Mouse (Mus musculus): ENCODE measurements around the gene Fam78a. TPM values are rescaled to one million over a fixed set of nuclear protein-coding genes. Genes with fewer than 3 reads are reported as not detected.

Gene Fam78a
- polyA plus RNA-seq, 1 experiment from 2014 or later: 2.2 TPM

- H3K27me3 ChIP-seq (ENCODE audit: control insufficient read depth, insufficient read depth, low read length): peaks cover 42% of the 10 kb centered on the region
- 0 out of 2 replicates have a peak overlapping the region, but pooled peaks have one; percentile 19 for H3K4me2 ChIP-seq (ENCODE audit: low read depth, low read length)
- no peak overlapping the region for H3K9ac ChIP-seq (ENCODE audit: low read length)
- H3K27ac ChIP-seq (ENCODE audit: low read length): no peak overlapping the region
- H3K36me3 ChIP-seq (ENCODE audit: control insufficient read depth, insufficient read depth, low read length): no peaks in the 10 kb centered on the region
- H3K4me1 ChIP-seq (ENCODE audit: control insufficient read depth, insufficient read depth, low read length): peaks cover 6% of the 10 kb centered on the region; the same call in 1 of the 2 replicates
- no peak overlapping the region for H3K4me3 ChIP-seq (replicated peaks; ENCODE audit: low read length)
- 75% methylated on average over 3 of the region's 3 CpGs for WGBS
- no peaks in the 10 kb centered on the region for H3K9me3 ChIP-seq (replicated peaks; ENCODE audit: control insufficient read depth, low read length)
- no peak for ATAC-seq (ENCODE audit: insufficient read depth, low FRiP score)
Measured at GRCm38 (mm10) chr2:32080681-32081080, 4.0 kb downstream of the Fam78a start.

- Histone ChIP-seq H3K4me1 (ENCODE audit: control insufficient read depth, insufficient read depth, low read length) (peaks cover 6% of the 10 kb centered on the region; the same call in 1 of the 2 replicates), H3K9ac (ENCODE audit: low read length) (no peak overlapping the region), H3K9me3 (replicated peaks; ENCODE audit: control insufficient read depth, low read length) (no peaks in the 10 kb centered on the region), H3K27ac (ENCODE audit: low read length) (peak overlapping the region; percentile 33; the same call in 1 of the 2 replicates), H3K4me2 (ENCODE audit: low read depth, low read length) (0 out of 2 replicates have a peak overlapping the region, but pooled peaks have one; percentile 5), H3K36me3 (ENCODE audit: control insufficient read depth, insufficient read depth, low read length) (no peaks in the 10 kb centered on the region), H3K27me3 (ENCODE audit: control insufficient read depth, insufficient read depth, low read length) (peaks cover 29% of the 10 kb centered on the region), H3K4me3 (replicated peaks; ENCODE audit: low read length) (no peak overlapping the region)
- ATAC-seq (ENCODE audit: insufficient read depth, low FRiP score): no peak
- WGBS: 86% methylated on average over 14 of the region's 14 CpGs
Measured at GRCm38 (mm10) chr2:32079191-32079725, 5.4 kb downstream of the Fam78a start.

GRCm38 (mm10) chr2:32078522-32078921 is 6.1 kb downstream of the Fam78a start:
- WGBS: 40% methylated on average over 8 of the region's 8 CpGs
- Histone ChIP-seq H3K4me2 (ENCODE audit: low read depth, low read length) (no peak overlapping the region), H3K27me3 (ENCODE audit: control insufficient read depth, insufficient read depth, low read length) (peaks cover 22% of the 10 kb centered on the region), H3K9me3 (replicated peaks; ENCODE audit: control insufficient read depth, low read length) (no peaks in the 10 kb centered on the region), H3K27ac (ENCODE audit: low read length) (peak overlapping the region; percentile 33), H3K9ac (ENCODE audit: low read length) (no peak overlapping the region), H3K36me3 (ENCODE audit: control insufficient read depth, insufficient read depth, low read length) (no peaks in the 10 kb centered on the region), H3K4me1 (ENCODE audit: control insufficient read depth, insufficient read depth, low read length) (peaks cover 6% of the 10 kb centered on the region; the same call in 1 of the 2 replicates), H3K4me3 (replicated peaks; ENCODE audit: low read length) (no peak overlapping the region)
- peak; percentile 19; the same call in 1 of the 2 replicates for ATAC-seq (ENCODE audit: insufficient read depth, low FRiP score)

GRCm38 (mm10) chr2:32077744-32078143 is 6.9 kb downstream of the Fam78a start:
- no peaks in the 10 kb centered on the region for H3K9me3 ChIP-seq (replicated peaks; ENCODE audit: control insufficient read depth, low read length)
- peaks cover 15% of the 10 kb centered on the region for H3K27me3 ChIP-seq (ENCODE audit: control insufficient read depth, insufficient read depth, low read length)
- no peak for ATAC-seq (ENCODE audit: insufficient read depth, low FRiP score)
- no peak overlapping the region for H3K9ac ChIP-seq (ENCODE audit: low read length)
- 77% methylated on average over 10 of the region's 10 CpGs for WGBS
- H3K27ac ChIP-seq (ENCODE audit: low read length): peak overlapping the region; percentile 2; the same call in 1 of the 2 replicates
- no peaks in the 10 kb centered on the region for H3K36me3 ChIP-seq (ENCODE audit: control insufficient read depth, insufficient read depth, low read length)
- H3K4me1 ChIP-seq (ENCODE audit: control insufficient read depth, insufficient read depth, low read length): no peaks in the 10 kb centered on the region
- no peak overlapping the region for H3K4me3 ChIP-seq (replicated peaks; ENCODE audit: low read length)
- no peak overlapping the region for H3K4me2 ChIP-seq (ENCODE audit: low read depth, low read length)

GRCm38 (mm10) chr2:32075368-32075767 is 9.3 kb downstream of the Fam78a start:
- Histone ChIP-seq H3K27me3 (ENCODE audit: control insufficient read depth, insufficient read depth, low read length) (no peaks in the 10 kb centered on the region), H3K27ac (ENCODE audit: low read length) (no peak overlapping the region), H3K36me3 (ENCODE audit: control insufficient read depth, insufficient read depth, low read length) (no peaks in the 10 kb centered on the region), H3K4me3 (replicated peaks; ENCODE audit: low read length) (no peak overlapping the region), H3K9me3 (replicated peaks; ENCODE audit: control insufficient read depth, low read length) (no peaks in the 10 kb centered on the region), H3K9ac (ENCODE audit: low read length) (no peak overlapping the region), H3K4me2 (ENCODE audit: low read depth, low read length) (no peak overlapping the region), H3K4me1 (ENCODE audit: control insufficient read depth, insufficient read depth, low read length) (no peaks in the 10 kb centered on the region)
- 68% methylated on average over 7 of the region's 7 CpGs for WGBS
- ATAC-seq (ENCODE audit: insufficient read depth, low FRiP score): no peak

- Histone ChIP-seq H3K27ac (ENCODE audit: low read length) (no peak overlapping the region), H3K9me3 (replicated peaks; ENCODE audit: control insufficient read depth, low read length) (no peaks in the 10 kb centered on the region), H3K4me1 (ENCODE audit: control insufficient read depth, insufficient read depth, low read length) (no peaks in the 10 kb centered on the region), H3K27me3 (ENCODE audit: control insufficient read depth, insufficient read depth, low read length) (no peaks in the 10 kb centered on the region), H3K36me3 (ENCODE audit: control insufficient read depth, insufficient read depth, low read length) (no peaks in the 10 kb centered on the region), H3K4me3 (replicated peaks; ENCODE audit: low read length) (no peak overlapping the region), H3K9ac (ENCODE audit: low read length) (no peak overlapping the region), H3K4me2 (ENCODE audit: low read depth, low read length) (no peak overlapping the region)
- ATAC-seq (ENCODE audit: insufficient read depth, low FRiP score): no peak
- 60% methylated on average over 8 of the region's 8 CpGs for WGBS
Measured at GRCm38 (mm10) chr2:32074404-32074803, 10.3 kb downstream of the Fam78a start.

GRCm38 (mm10) chr2:32070747-32071146 is 13.9 kb downstream of the Fam78a start:
- Histone ChIP-seq H3K9me3 (replicated peaks; ENCODE audit: control insufficient read depth, low read length) (no peaks in the 10 kb centered on the region), H3K27me3 (ENCODE audit: control insufficient read depth, insufficient read depth, low read length) (no peaks in the 10 kb centered on the region), H3K4me3 (replicated peaks; ENCODE audit: low read length) (no peak overlapping the region), H3K4me2 (ENCODE audit: low read depth, low read length) (no peak overlapping the region), H3K27ac (ENCODE audit: low read length) (no peak overlapping the region), H3K4me1 (ENCODE audit: control insufficient read depth, insufficient read depth, low read length) (no peaks in the 10 kb centered on the region), H3K9ac (ENCODE audit: low read length) (no peak overlapping the region), H3K36me3 (ENCODE audit: control insufficient read depth, insufficient read depth, low read length) (no peaks in the 10 kb centered on the region)
- 90% methylated on average over 10 of the region's 10 CpGs for WGBS
- no peak for ATAC-seq (ENCODE audit: insufficient read depth, low FRiP score)

GRCm38 (mm10) chr2:32068811-32069607 is 15.6 kb downstream of the Fam78a start:
- no peaks in the 10 kb centered on the region for H3K36me3 ChIP-seq (ENCODE audit: control insufficient read depth, insufficient read depth, low read length)
- no peak overlapping the region for H3K9ac ChIP-seq (ENCODE audit: low read length)
- H3K4me1 ChIP-seq (ENCODE audit: control insufficient read depth, insufficient read depth, low read length): no peaks in the 10 kb centered on the region
- 51% methylated on average over 31 of the region's 31 CpGs for WGBS
- no peaks in the 10 kb centered on the region for H3K27me3 ChIP-seq (ENCODE audit: control insufficient read depth, insufficient read depth, low read length)
- no peak for ATAC-seq (ENCODE audit: insufficient read depth, low FRiP score)
- H3K4me3 ChIP-seq (replicated peaks; ENCODE audit: low read length): no peak overlapping the region
- H3K4me2 ChIP-seq (ENCODE audit: low read depth, low read length): no peak overlapping the region
- no peaks in the 10 kb centered on the region for H3K9me3 ChIP-seq (replicated peaks; ENCODE audit: control insufficient read depth, low read length)
- no peak overlapping the region for H3K27ac ChIP-seq (ENCODE audit: low read length)

GRCm38 (mm10) chr2:32066005-32066404 is 18.7 kb downstream of the Fam78a start:
- Histone ChIP-seq H3K4me1 (ENCODE audit: control insufficient read depth, insufficient read depth, low read length) (no peaks in the 10 kb centered on the region), H3K27me3 (ENCODE audit: control insufficient read depth, insufficient read depth, low read length) (no peaks in the 10 kb centered on the region), H3K4me3 (replicated peaks; ENCODE audit: low read length) (no peak overlapping the region), H3K36me3 (ENCODE audit: control insufficient read depth, insufficient read depth, low read length) (no peaks in the 10 kb centered on the region), H3K9me3 (replicated peaks; ENCODE audit: control insufficient read depth, low read length) (no peaks in the 10 kb centered on the region), H3K27ac (ENCODE audit: low read length) (no peak overlapping the region), H3K4me2 (ENCODE audit: low read depth, low read length) (no peak overlapping the region), H3K9ac (ENCODE audit: low read length) (no peak overlapping the region)
- 73% methylated on average over 4 of the region's 4 CpGs for WGBS
- no peak for ATAC-seq (ENCODE audit: insufficient read depth, low FRiP score)
